Mouse (Mus musculus) heart, embryonic 11.5 days (tissue): ENCODE results near the gene Tbrg4. TPM values are rescaled to one million over a fixed set of nuclear protein-coding genes. Genes with fewer than 3 reads are reported as not detected.

Experiments used
- ATAC-seq: fragments of 200-750 bp; cut with Nextera tagmentation; replicated peaks from 2 replicates; pipeline ENCODE4 v1.8.0; 2017; ENCODE audit warnings: moderate library complexity; ENCODE audit not compliant: insufficient number of reproducible peaks, low FRiP score, low TSS enrichment
- H3K27ac ChIP-seq: fragments of 300-500 bp; sonication (generic); 2 replicates; pipeline ENCODE4 v1.5.1; 2014; ENCODE audit warnings: mild to moderate bottlenecking, low read depth, low read length
- H3K27me3 ChIP-seq: fragments of 300-500 bp; sonication (generic); 2 replicates; pipeline ENCODE4 v1.6.1; 2014; ENCODE audit warnings: mild to moderate bottlenecking, low read length, mixed read lengths; ENCODE audit not compliant: control insufficient read depth, insufficient read depth
- H3K36me3 ChIP-seq: fragments of 300-500 bp; sonication (generic); 2 replicates; pipeline ENCODE4 v1.6.1; 2014; ENCODE audit warnings: mild to moderate bottlenecking, low read length, moderate library complexity, mixed read lengths; ENCODE audit not compliant: control insufficient read depth, insufficient read depth
- H3K4me1 ChIP-seq: fragments of 300-500 bp; sonication (generic); 2 replicates; pipeline ENCODE4 v1.6.1; 2014; ENCODE audit warnings: low read length; ENCODE audit not compliant: control insufficient read depth, insufficient read depth
- H3K4me2 ChIP-seq: fragments of 300-500 bp; sonication (generic); 2 replicates; pipeline ENCODE4 v1.6.1; 2014; ENCODE audit warnings: mild to moderate bottlenecking, moderate library complexity
- H3K4me3 ChIP-seq: fragments of 300-500 bp; sonication (generic); 2 replicates; pipeline ENCODE4 v1.5.1; 2014; ENCODE audit warnings: low read depth, low read length
- H3K9ac ChIP-seq: fragments of 300-500 bp; sonication (generic); 2 replicates; pipeline ENCODE4 v1.6.1; 2014; ENCODE audit warnings: mild to moderate bottlenecking, low read depth, low read length, moderate library complexity
- H3K9me3 ChIP-seq: fragments of 300-500 bp; sonication (generic); replicated peaks from 2 replicates; pipeline ENCODE4 v1.6.1; 2016; ENCODE audit warnings: low read length; ENCODE audit not compliant: control insufficient read depth
- WGBS: fragments of 180-500 bp; shearing (Covaris S2); extraction: QIAGEN DNeasy Blood & Tissue Kit; methylation state at CpG from one replicate; pipeline ENCODE4 v1.1.7; 2014; ENCODE audit not compliant: insufficient replicate concordance; 5-methylcytosine and 5-hydroxymethylcytosine counted together
- polyA plus RNA-seq: library from polyadenylated mRNA; unstranded; fragments of >200 nt; fragmentation: Nextera tagmentation; extraction: Ambion mirVana; gene quantifications from 2 replicates; pipeline ENCODE4 v1.2.1, GENCODE M21; 2014

Gene Tbrg4
- polyA plus RNA-seq, 1 experiment from 2014 or later, result 45.8 TPM

DNA sequence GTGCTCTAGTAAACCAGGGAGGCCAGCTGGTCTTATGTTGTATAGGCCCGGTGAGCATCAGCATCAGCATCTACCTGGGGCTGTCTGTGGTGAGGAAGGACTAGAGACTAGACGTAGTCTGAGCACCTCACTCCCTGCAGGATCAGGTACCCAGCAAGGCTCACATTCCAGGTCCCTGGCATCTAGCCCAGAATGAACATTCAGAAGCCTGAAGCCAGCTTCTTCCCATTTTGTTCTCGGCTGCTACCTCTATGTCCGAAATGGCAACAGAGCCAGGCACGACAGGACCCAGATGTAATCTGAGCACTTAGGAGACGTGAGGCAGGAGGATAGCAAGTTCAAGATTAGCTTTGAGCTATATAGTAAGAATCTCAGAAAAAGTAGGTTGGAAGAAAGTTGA lies 31.0 kb downstream of the Tbrg4 start:
- Histone ChIP-seq H3K4me1 (peaks cover 29% of the 10 kb centered on the region), H3K9ac (no peak overlapping the region)
- 72% methylated on average over 6 of the region's 6 CpGs for WGBS

DNA sequence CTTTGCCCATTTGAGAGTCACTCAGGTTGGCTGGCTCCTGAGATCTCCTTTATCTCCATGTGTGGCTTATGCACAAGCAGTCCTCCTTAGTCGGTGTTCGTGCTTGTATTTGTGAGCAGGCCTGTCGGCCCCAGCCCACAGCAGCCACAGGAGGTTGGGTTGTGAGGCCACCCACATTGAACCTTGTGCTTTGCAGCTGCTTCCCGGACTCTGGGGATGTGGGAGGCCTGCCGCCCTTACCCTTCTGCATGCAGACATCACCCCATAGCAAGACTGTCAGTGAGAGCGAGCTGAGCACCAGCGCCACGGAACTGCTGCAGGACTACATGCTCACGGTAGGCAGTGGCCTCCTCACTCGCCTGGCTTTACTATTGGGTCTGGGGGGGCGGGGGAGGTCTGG lies 32.5 kb downstream of the Tbrg4 start:
- H3K9ac ChIP-seq, result no peak overlapping the region
- H3K36me3 ChIP-seq, result peaks cover 38% of the 10 kb centered on the region
- ATAC-seq, result no peak
- no peak overlapping the region for H3K27ac ChIP-seq
- no peaks in the 10 kb centered on the region for H3K27me3 ChIP-seq
- no peak overlapping the region for H3K4me2 ChIP-seq
- H3K9me3 ChIP-seq, result no peaks in the 10 kb centered on the region
- peaks cover 15% of the 10 kb centered on the region for H3K4me1 ChIP-seq
- H3K4me3 ChIP-seq, result no peak overlapping the region
- 86% methylated on average over 11 of the region's 11 CpGs for WGBS

More for the DNA sequence above, 31.0 kb downstream of the Tbrg4 start:
- Histone ChIP-seq H3K27ac (no peak overlapping the region), H3K36me3 (peaks cover 36% of the 10 kb centered on the region), H3K27me3 (no peaks in the 10 kb centered on the region), H3K4me2 (no peak overlapping the region), H3K9me3 (no peaks in the 10 kb centered on the region), H3K4me3 (no peak overlapping the region)
- ATAC-seq, result no peak

DNA sequence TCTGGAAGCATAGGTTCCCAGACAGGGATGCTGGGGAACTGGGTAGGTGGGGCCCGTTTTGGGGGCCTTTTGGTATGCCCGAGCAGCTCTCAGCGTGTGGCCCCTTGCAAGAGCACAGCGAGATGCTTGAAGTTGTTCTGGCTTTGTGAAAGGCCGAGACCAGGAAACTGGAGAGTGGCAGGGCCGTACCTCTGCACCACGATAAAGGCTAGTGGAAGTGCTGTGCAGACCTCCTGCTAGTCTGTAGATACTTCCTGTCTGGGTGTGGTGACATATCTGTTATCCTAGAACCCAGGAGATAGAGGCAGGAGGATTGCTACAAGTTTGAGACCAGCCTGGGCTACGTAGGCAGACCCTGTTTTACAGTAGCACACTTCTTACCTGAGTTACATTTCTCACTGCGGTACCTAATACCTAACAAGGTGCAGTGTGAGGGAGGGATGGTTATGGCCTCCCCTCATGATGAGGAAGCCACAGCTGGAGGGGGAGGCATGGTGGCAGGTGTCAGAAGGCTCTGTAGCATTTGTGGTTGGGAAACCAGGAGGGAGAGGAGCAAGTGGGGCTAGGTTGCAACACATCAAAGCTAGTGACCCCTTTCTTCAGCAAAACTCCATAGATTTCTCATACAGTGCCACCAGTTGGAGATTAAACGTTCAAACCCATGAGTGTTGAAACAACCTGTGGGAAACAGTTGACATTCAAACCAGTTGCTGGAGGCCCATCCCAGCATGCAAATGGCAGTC lies 34.8 kb downstream of the Tbrg4 start:
- peaks cover 8% of the 10 kb centered on the region for H3K4me1 ChIP-seq
- no peak overlapping the region for H3K9ac ChIP-seq
- H3K27ac ChIP-seq, result no peak overlapping the region
- H3K36me3 ChIP-seq, result peaks cover 29% of the 10 kb centered on the region
- no peak for ATAC-seq
- H3K27me3 ChIP-seq, result no peaks in the 10 kb centered on the region
- H3K9me3 ChIP-seq, result no peaks in the 10 kb centered on the region
- no peak overlapping the region for H3K4me3 ChIP-seq
- H3K4me2 ChIP-seq, result no peak overlapping the region
- 65% methylated on average over 10 of the region's 10 CpGs for WGBS

GRCm38 (mm10) chr11:6589838-6590237 lies 36.0 kb downstream of the Tbrg4 start:
- ATAC-seq, result no peak
- no peak overlapping the region for H3K27ac ChIP-seq
- peaks cover 7% of the 10 kb centered on the region for H3K4me1 ChIP-seq
- no peak overlapping the region for H3K4me3 ChIP-seq
- peaks cover 33% of the 10 kb centered on the region for H3K36me3 ChIP-seq
- no peak overlapping the region for H3K9ac ChIP-seq
- no peaks in the 10 kb centered on the region for H3K27me3 ChIP-seq
- H3K4me2 ChIP-seq, result no peak overlapping the region
- 77% methylated on average over 7 of the region's 7 CpGs for WGBS
- no peaks in the 10 kb centered on the region for H3K9me3 ChIP-seq

DNA sequence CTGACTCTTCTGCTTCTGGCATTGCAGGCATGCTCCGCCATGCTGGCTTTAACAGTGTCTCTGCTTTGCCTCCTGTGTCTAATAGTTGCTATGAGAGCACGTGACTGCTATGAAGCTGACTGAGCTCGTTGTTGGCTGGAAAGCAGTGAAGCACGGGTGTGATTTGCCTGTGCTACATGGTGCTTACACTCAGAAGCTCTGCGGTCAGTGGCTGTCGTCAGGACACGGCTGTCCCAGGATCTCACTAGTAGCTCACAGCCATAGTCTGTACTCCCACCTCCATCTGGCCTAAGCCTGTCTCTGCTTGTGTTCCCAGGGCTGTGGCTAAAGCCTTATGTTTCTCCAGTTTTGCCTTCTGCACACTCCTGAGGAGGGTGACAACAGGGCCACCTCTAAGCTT lies 37.6 kb downstream of the Tbrg4 start:
- 85% methylated on average over 7 of the region's 7 CpGs for WGBS
- H3K9me3 ChIP-seq, result no peaks in the 10 kb centered on the region
- H3K36me3 ChIP-seq, result peaks cover 32% of the 10 kb centered on the region
- H3K4me3 ChIP-seq, result no peak overlapping the region
- no peaks in the 10 kb centered on the region for H3K27me3 ChIP-seq
- no peak overlapping the region for H3K4me2 ChIP-seq
- ATAC-seq, result no peak
- no peak overlapping the region for H3K27ac ChIP-seq
- H3K4me1 ChIP-seq, result peaks cover 6% of the 10 kb centered on the region
- H3K9ac ChIP-seq, result no peak overlapping the region

DNA sequence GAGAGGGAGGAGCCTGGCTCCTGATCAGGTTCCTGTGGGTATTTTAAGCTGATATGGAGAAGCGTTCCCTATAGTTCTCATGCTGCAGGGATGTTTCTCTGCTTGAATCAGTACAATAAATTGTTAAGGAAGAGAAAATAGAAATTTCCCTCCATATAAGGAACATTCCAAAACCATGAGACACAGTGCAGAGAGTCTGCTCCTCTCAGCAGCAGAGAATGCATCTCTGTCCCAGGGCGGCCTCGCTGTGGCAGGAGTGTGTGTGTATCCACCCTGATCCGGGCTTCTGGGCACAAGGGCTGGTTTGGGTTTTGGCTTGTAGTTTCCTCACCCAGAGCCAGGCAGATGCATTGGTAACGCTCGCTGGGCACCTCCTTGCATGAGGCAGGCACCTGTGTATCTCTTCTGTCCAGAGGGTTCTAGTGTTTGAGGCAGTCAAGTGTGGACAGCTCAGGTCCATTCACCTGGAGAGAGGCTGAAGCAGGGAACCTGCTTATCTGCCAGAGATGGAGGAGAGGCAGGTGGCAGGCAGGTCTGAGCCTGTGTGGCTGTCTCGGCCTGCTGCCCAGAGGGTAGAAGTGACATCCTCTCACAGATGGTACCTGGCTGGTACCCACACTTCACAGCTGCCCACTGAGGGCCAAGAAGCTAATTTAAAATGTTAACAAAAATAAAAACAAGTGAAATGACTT lies 38.5 kb downstream of the Tbrg4 start:
- H3K9ac ChIP-seq, result no peak overlapping the region
- 86% methylated on average over 7 of the region's 7 CpGs for WGBS
- no peak overlapping the region for H3K4me2 ChIP-seq
- H3K4me1 ChIP-seq, result peaks cover 6% of the 10 kb centered on the region
- H3K9me3 ChIP-seq, result no peaks in the 10 kb centered on the region
- H3K27ac ChIP-seq, result no peak overlapping the region
- H3K36me3 ChIP-seq, result peaks cover 26% of the 10 kb centered on the region
- ATAC-seq, result no peak
- no peaks in the 10 kb centered on the region for H3K27me3 ChIP-seq
- H3K4me3 ChIP-seq, result no peak overlapping the region

DNA sequence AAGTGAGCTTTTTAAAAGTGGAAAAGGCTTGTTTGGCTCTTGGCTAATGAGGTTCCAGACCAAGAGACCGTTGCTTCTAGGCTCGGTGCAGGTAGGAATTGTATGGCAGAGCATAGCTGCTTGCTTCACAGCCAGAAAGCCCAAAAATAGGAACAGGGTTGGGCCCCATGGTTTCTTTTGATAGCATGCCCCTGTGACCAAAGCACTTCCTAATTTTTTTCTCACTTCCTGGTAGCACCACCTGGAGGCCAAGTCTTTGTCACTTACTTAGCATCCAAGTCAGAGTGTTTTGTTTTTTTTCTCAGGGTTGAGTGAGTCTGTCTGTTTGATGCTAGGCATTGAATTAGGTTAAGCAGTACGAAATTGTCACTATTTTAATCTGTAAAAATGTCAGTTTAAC lies 39.2 kb downstream of the Tbrg4 start:
- no peaks in the 10 kb centered on the region for H3K27me3 ChIP-seq
- H3K36me3 ChIP-seq, result peaks cover 23% of the 10 kb centered on the region
- WGBS, result 79% methylated on average over 3 of the region's 3 CpGs
- H3K4me3 ChIP-seq, result no peak overlapping the region
- no peaks in the 10 kb centered on the region for H3K9me3 ChIP-seq
- no peak for ATAC-seq
- peaks cover 6% of the 10 kb centered on the region for H3K4me1 ChIP-seq
- H3K9ac ChIP-seq, result no peak overlapping the region
- no peak overlapping the region for H3K4me2 ChIP-seq
- H3K27ac ChIP-seq, result no peak overlapping the region

DNA sequence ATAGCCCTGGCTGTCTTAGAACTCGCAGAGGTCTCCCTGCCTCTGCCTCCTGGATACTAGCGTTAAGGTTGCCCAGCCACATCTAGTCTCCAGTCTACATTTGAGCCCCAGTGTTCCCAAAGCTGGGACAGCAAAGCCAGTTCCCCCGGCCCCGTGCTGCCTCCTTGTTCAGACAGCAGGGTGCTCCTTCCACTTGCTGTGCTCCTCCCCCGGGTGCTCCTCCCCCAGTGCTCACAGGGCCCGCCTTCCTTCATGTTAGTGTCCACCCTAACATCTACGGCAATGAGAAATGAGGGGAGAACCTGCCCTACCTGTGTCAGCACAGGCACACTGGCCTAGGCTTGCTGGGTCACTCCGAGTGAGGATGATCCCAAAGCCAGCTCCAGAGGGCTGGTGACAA lies 40.1 kb downstream of the Tbrg4 start:
- no peaks in the 10 kb centered on the region for H3K9me3 ChIP-seq
- peaks cover 6% of the 10 kb centered on the region for H3K4me1 ChIP-seq
- H3K4me3 ChIP-seq, result no peak overlapping the region
- 86% methylated on average over 8 of the region's 8 CpGs for WGBS
- no peak for ATAC-seq
- H3K27me3 ChIP-seq, result no peaks in the 10 kb centered on the region
- H3K4me2 ChIP-seq, result no peak overlapping the region
- H3K27ac ChIP-seq, result no peak overlapping the region
- H3K36me3 ChIP-seq, result peaks cover 15% of the 10 kb centered on the region
- no peak overlapping the region for H3K9ac ChIP-seq

DNA sequence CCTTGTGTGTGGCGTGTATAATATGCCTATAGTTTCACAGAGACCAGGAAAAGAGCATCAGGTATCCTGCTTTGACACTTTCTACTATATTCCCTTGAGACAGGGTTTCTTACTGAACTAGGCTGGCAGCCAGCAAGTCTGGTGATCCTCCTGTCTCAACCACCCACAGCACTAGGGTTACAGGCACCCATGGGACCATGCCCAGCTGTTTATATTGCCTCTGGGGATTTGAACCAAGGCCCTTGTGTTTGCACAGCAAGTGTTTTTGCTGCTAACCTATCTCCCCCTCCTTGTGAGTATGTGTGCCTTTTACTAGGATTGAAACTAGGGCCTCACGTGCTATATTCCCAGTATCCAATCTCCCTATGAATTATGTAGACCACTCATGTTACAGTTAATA lies 44.3 kb downstream of the Tbrg4 start:
- Histone ChIP-seq H3K27ac (no peak overlapping the region), H3K4me2 (no peak overlapping the region), H3K4me3 (no peak overlapping the region), H3K27me3 (no peaks in the 10 kb centered on the region), H3K9me3 (no peaks in the 10 kb centered on the region), H3K36me3 (0 out of 2 replicates have a peak, but pooled peaks cover 8% of the 10 kb centered on the region), H3K4me1 (peaks cover 6% of the 10 kb centered on the region), H3K9ac (no peak overlapping the region)
- WGBS, result 83% methylated on average over 2 of the region's 2 CpGs
- ATAC-seq, result no peak
